Mouse (Mus musculus): ENCODE measurements around the gene Flrt3. TPM values are rescaled to one million over a fixed set of nuclear protein-coding genes. Genes with fewer than 3 reads are reported as not detected.

The Flrt3 gene
- 43.1 and 58.6 TPM in 2 replicates for polyA plus RNA-seq (2014; fragmentation: Nextera tagmentation; extraction: Ambion mirVana)

DNA sequence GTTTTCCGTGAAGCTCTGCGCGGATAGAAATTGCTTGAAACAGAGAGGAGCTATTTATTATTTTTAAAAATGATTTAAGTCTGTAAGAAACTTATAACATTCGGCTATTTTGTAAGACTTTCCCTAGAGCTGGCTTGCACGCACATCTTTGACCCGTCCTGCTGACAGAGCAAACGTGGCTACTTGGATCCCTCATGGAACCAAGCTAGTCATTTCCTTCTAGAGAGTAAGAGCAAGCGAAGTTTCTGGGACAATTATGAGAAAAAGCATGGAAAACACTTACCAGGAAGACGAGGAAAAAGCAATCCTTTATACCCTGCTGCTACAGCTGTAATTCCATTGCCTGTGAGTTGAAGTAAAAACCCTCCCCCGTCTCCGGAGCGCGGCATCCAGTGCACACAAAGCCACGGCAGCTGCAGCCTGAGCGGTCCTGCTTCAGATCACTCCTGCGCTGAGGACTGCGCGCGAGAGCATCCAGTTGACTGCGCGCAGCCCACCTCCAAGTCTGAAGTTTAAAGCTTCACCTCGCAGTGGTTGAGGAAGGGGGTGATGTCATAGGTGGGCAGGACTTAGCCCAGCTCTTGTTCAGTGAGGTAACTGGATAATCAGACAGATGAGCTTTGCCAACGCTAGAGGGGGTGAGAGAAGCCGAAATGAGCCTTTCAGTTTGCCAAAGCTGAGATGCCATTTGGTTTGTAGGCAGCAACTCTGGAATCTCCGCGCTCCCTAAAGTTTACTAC is at the start of gene Flrt3:
Gene Flrt3 (minus strand): TSS at position 507 of the 740 bp plus-strand sequence.
- peak within 1 kb of the TSS; percentile 81 for H3K9ac ChIP-seq (ENCODE audit: low read depth, low read length)
- H3K27ac ChIP-seq (replicated peaks; ENCODE audit: low read depth, low read length), result peak within 1 kb of the TSS; percentile 88
- peaks cover 13% of the 10 kb centered on the region; the same call in 1 of the 2 replicates for H3K4me1 ChIP-seq (ENCODE audit: control insufficient read depth, insufficient read depth, low read length)
- peak; percentile 99 for DNase-seq (ENCODE audit: low spot score)
- no peaks in the 10 kb centered on the region for H3K27me3 ChIP-seq (replicated peaks; ENCODE audit: control insufficient read depth, insufficient read depth, low read length)
- no peaks in the 10 kb centered on the region for H3K9me3 ChIP-seq (ENCODE audit: control insufficient read depth, low read length)
- peak; percentile 98 for ATAC-seq (ENCODE audit: low read depth)
- under 1% methylated on average over 24 of the region's 26 CpGs for WGBS
- H3K4me3 ChIP-seq (ENCODE audit: low read depth, low read length), result peak within 1 kb of the TSS; percentile 59
- peak within 1 kb of the TSS; percentile 71 for H3K4me2 ChIP-seq (ENCODE audit: low read depth, low read length)
- H3K36me3 ChIP-seq (ENCODE audit: control insufficient read depth, insufficient read depth, low read length), result no peaks in the 10 kb centered on the region

DNA sequence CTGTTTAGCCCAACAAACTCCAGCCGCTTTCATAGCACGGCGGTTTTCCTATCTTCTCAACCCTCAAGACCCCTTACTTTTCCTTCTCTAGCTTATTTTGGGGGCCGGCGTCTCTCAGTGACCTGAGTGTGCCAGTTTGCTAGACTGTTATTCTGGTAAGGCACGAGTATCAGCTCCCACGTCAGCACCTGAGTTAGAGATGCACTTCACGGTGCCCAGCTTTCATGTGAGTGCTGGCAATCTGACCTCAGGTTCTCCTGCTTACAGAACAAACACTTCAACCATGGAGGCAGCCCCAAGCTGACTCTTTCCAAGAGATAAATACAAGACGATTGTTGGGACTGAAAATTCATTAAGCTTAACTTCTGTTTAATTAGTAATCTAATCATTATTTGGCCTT is 46.1 kb upstream of the Flrt3 start:
- Histone ChIP-seq H3K27ac (replicated peaks; ENCODE audit: low read depth, low read length) (no peak overlapping the region), H3K36me3 (ENCODE audit: control insufficient read depth, insufficient read depth, low read length) (no peaks in the 10 kb centered on the region), H3K9ac (ENCODE audit: low read depth, low read length) (no peak overlapping the region), H3K4me2 (ENCODE audit: low read depth, low read length) (no peak overlapping the region), H3K4me1 (ENCODE audit: control insufficient read depth, insufficient read depth, low read length) (no peaks in the 10 kb centered on the region), H3K27me3 (replicated peaks; ENCODE audit: control insufficient read depth, insufficient read depth, low read length) (no peaks in the 10 kb centered on the region), H3K4me3 (ENCODE audit: low read depth, low read length) (no peak overlapping the region), H3K9me3 (ENCODE audit: control insufficient read depth, low read length) (no peaks in the 10 kb centered on the region)
- ATAC-seq (ENCODE audit: low read depth) (no peak), DNase-seq (ENCODE audit: low spot score) (no peak)
- WGBS, result 84% methylated on average over 9 of the region's 9 CpGs

DNA sequence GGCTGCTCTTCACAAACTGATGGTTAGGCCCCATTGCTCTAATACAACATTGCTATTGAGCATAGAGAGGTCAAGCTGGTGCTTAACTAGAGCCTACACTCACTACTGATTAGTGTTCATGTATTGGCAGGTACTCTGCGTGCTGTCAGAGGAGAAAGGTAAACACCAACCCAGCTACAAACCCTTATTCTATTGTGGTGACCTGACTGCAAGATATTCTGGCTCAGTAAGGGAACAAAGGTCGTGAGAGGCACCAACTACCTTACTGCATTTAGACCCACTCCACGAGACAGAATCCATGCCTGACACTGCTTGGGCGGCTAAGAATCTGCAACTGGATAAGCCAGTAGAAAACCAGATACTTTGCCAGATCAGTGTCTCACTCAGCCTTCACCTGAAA is 44.6 kb upstream of the Flrt3 start:
- no peak overlapping the region for H3K9ac ChIP-seq (ENCODE audit: low read depth, low read length)
- no peaks in the 10 kb centered on the region for H3K9me3 ChIP-seq (ENCODE audit: control insufficient read depth, low read length)
- 80% methylated on average over 4 of the region's 4 CpGs for WGBS
- H3K36me3 ChIP-seq (ENCODE audit: control insufficient read depth, insufficient read depth, low read length), result no peaks in the 10 kb centered on the region
- ATAC-seq (ENCODE audit: low read depth) (no peak), DNase-seq (ENCODE audit: low spot score) (no peak)
- no peak overlapping the region for H3K27ac ChIP-seq (replicated peaks; ENCODE audit: low read depth, low read length)
- no peak overlapping the region for H3K4me3 ChIP-seq (ENCODE audit: low read depth, low read length)
- H3K4me2 ChIP-seq (ENCODE audit: low read depth, low read length), result no peak overlapping the region
- no peaks in the 10 kb centered on the region for H3K27me3 ChIP-seq (replicated peaks; ENCODE audit: control insufficient read depth, insufficient read depth, low read length)
- H3K4me1 ChIP-seq (ENCODE audit: control insufficient read depth, insufficient read depth, low read length), result no peaks in the 10 kb centered on the region

DNA sequence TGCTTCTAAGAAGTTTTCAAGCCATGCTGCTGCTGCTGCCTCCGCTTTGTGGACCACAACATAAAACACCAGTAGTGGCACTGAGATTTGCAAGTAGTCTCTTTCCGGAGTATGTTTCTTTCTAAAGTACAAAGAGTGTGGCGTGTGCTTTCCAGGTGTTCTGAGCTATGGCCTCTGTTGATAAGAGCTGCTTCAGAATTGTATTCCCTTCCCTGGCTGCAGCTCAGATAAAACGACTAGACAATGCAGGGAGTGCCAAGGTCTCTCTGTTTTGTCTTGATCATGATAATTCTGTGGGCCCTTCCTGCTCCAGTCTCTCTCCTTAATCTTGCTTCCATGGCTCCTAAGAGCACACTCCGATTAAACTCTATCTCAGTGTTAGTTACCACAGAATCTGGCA is 36.3 kb upstream of the Flrt3 start:
- H3K4me2 ChIP-seq (ENCODE audit: low read depth, low read length), result no peak overlapping the region
- no peaks in the 10 kb centered on the region for H3K36me3 ChIP-seq (ENCODE audit: control insufficient read depth, insufficient read depth, low read length)
- H3K9me3 ChIP-seq (ENCODE audit: control insufficient read depth, low read length), result no peaks in the 10 kb centered on the region
- ATAC-seq (ENCODE audit: low read depth) (no peak), DNase-seq (ENCODE audit: low spot score) (no peak)
- H3K4me3 ChIP-seq (ENCODE audit: low read depth, low read length), result no peak overlapping the region
- H3K4me1 ChIP-seq (ENCODE audit: control insufficient read depth, insufficient read depth, low read length), result 0 out of 2 replicates have a peak, but pooled peaks cover 10% of the 10 kb centered on the region
- H3K9ac ChIP-seq (ENCODE audit: low read depth, low read length), result no peak overlapping the region
- H3K27me3 ChIP-seq (replicated peaks; ENCODE audit: control insufficient read depth, insufficient read depth, low read length), result no peaks in the 10 kb centered on the region
- no peak overlapping the region for H3K27ac ChIP-seq (replicated peaks; ENCODE audit: low read depth, low read length)
- WGBS, result 80% methylated on average over 5 of the region's 5 CpGs

DNA sequence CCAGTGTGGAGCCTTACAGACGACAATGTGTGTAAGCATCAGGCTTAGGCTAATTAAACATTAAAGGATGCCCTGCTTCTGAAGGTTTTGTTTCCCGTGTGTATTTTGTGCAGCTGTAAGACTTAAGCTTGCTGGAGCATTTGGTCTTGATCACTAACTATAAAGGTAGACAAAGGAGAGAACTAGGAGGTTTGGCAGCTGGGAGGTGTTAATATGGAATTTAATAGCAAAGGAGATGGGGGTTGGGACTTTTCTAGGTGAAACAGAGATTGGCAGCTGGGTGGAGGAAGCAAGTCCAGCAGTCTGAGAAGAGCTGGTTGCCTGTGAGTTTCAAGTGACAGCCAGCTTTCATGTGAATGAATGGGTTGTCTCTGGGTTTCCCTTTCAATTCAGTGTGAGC is 34.0 kb upstream of the Flrt3 start:
- H3K27ac ChIP-seq (replicated peaks; ENCODE audit: low read depth, low read length), result no peak overlapping the region
- H3K27me3 ChIP-seq (replicated peaks; ENCODE audit: control insufficient read depth, insufficient read depth, low read length), result no peaks in the 10 kb centered on the region
- DNase-seq (ENCODE audit: low spot score) (peak; percentile 60), ATAC-seq (ENCODE audit: low read depth) (peak; percentile 78)
- H3K9ac ChIP-seq (ENCODE audit: low read depth, low read length), result no peak overlapping the region
- no peak overlapping the region for H3K4me2 ChIP-seq (ENCODE audit: low read depth, low read length)
- H3K4me1 ChIP-seq (ENCODE audit: control insufficient read depth, insufficient read depth, low read length), result 0 out of 2 replicates have a peak, but pooled peaks cover 10% of the 10 kb centered on the region
- H3K36me3 ChIP-seq (ENCODE audit: control insufficient read depth, insufficient read depth, low read length), result no peaks in the 10 kb centered on the region
- no peak overlapping the region for H3K4me3 ChIP-seq (ENCODE audit: low read depth, low read length)
- no peaks in the 10 kb centered on the region for H3K9me3 ChIP-seq (ENCODE audit: control insufficient read depth, low read length)
- WGBS, result 23% methylated on average over 2 of the region's 2 CpGs

DNA sequence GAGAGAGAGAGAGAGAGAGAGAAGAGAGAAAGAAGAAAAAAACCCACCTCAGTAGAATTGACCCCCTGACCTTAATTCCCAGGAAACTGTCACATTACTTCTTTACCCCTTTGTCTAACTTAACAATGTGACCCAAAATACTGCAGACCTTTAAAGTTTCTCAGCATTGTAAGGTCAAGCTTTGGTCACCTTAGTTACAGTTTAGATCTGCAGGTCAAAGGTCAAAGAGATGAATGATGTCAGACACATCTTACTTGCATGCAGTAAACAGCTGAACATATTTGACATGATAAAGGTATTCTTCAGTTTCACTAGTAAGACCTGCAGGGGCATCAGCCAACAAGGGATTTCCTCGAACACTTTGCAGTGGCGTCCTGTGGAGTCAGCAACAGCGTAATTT is 32.9 kb upstream of the Flrt3 start:
- H3K9ac ChIP-seq (ENCODE audit: low read depth, low read length), result no peak overlapping the region
- H3K27ac ChIP-seq (replicated peaks; ENCODE audit: low read depth, low read length), result no peak overlapping the region
- H3K36me3 ChIP-seq (ENCODE audit: control insufficient read depth, insufficient read depth, low read length), result no peaks in the 10 kb centered on the region
- no peaks in the 10 kb centered on the region for H3K27me3 ChIP-seq (replicated peaks; ENCODE audit: control insufficient read depth, insufficient read depth, low read length)
- no peaks in the 10 kb centered on the region for H3K9me3 ChIP-seq (ENCODE audit: control insufficient read depth, low read length)
- no peak overlapping the region for H3K4me3 ChIP-seq (ENCODE audit: low read depth, low read length)
- peak; percentile 41 for DNase-seq (ENCODE audit: low spot score)
- 0 out of 2 replicates have a peak, but pooled peaks cover 10% of the 10 kb centered on the region for H3K4me1 ChIP-seq (ENCODE audit: control insufficient read depth, insufficient read depth, low read length)
- 9% methylated on average over 3 of the region's 3 CpGs for WGBS
- ATAC-seq (ENCODE audit: low read depth), result no peak
- no peak overlapping the region for H3K4me2 ChIP-seq (ENCODE audit: low read depth, low read length)

DNA sequence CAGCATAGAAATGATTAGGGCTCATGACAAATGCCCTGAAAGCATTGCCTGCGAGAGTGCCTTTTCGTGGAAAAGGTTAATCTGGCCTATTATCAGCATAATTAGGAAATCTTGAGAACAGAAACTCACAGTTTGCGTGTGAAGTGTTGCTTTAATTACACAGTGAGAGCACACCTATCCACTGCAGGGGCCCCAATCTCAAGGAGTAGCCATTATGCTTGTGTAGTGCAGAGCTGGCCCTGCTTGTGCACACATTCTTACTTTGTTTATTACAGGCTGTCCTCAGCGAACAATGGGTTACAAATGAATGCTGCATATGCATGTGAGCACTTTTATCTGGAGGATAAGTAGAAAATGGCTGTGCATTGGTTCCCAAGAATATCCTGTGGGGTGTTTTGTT is 32.1 kb upstream of the Flrt3 start:
- WGBS, result 62% methylated on average over 4 of the region's 4 CpGs
- no peaks in the 10 kb centered on the region for H3K27me3 ChIP-seq (replicated peaks; ENCODE audit: control insufficient read depth, insufficient read depth, low read length)
- H3K4me1 ChIP-seq (ENCODE audit: control insufficient read depth, insufficient read depth, low read length), result 0 out of 2 replicates have a peak, but pooled peaks cover 15% of the 10 kb centered on the region
- no peaks in the 10 kb centered on the region for H3K36me3 ChIP-seq (ENCODE audit: control insufficient read depth, insufficient read depth, low read length)
- DNase-seq (ENCODE audit: low spot score) (no peak), ATAC-seq (ENCODE audit: low read depth) (no peak)
- no peaks in the 10 kb centered on the region for H3K9me3 ChIP-seq (ENCODE audit: control insufficient read depth, low read length)
- H3K9ac ChIP-seq (ENCODE audit: low read depth, low read length), result no peak overlapping the region
- no peak overlapping the region for H3K4me2 ChIP-seq (ENCODE audit: low read depth, low read length)
- H3K4me3 ChIP-seq (ENCODE audit: low read depth, low read length), result no peak overlapping the region
- no peak overlapping the region for H3K27ac ChIP-seq (replicated peaks; ENCODE audit: low read depth, low read length)

DNA sequence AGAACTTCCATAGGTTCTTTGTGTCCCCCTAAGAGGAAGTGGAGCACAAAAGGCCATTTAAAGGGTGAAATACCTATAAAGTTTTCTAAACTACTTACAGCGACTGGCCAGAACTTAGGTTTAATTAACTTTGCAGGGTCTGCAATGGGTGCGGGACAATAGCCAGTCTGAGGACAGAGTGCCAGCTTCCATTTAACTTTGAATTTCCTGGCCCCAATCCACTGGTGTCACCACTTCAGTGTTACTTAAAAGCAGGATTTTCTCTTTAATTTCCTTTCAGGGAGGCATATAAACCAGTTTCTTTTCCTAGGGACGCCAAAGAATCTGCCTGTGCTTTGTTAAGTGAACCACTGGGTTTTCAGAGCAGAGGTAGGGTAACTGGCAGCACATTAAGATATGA is 27.3 kb upstream of the Flrt3 start:
- Histone ChIP-seq H3K9ac (ENCODE audit: low read depth, low read length) (no peak overlapping the region), H3K4me1 (ENCODE audit: control insufficient read depth, insufficient read depth, low read length) (0 out of 2 replicates have a peak, but pooled peaks cover 6% of the 10 kb centered on the region), H3K36me3 (ENCODE audit: control insufficient read depth, insufficient read depth, low read length) (no peaks in the 10 kb centered on the region), H3K4me3 (ENCODE audit: low read depth, low read length) (no peak overlapping the region), H3K9me3 (ENCODE audit: control insufficient read depth, low read length) (no peaks in the 10 kb centered on the region), H3K27me3 (replicated peaks; ENCODE audit: control insufficient read depth, insufficient read depth, low read length) (no peaks in the 10 kb centered on the region), H3K27ac (replicated peaks; ENCODE audit: low read depth, low read length) (no peak overlapping the region), H3K4me2 (ENCODE audit: low read depth, low read length) (no peak overlapping the region)
- no peak for ATAC-seq (ENCODE audit: low read depth)
- WGBS, result 26% methylated on average over 3 of the region's 3 CpGs
- DNase-seq (ENCODE audit: low spot score), result no peak

DNA sequence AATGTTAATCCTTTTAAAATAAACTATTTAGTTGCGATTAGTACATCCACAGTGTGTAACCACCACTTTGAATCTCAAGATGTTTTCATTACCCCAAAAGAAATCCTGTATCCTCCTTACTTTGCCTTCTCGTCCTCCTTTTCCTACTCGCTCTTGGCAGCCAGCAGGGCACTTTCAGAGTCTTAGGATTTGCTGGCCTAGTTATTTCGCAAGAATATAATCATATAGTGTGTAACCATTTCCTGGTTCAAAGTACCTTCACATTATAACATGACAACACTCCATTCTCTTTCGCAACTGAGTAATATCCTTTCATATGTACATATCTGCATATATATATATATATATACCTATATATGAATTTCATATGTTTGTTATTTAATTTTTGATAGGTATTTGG is 22.6 kb upstream of the Flrt3 start:
- H3K4me3 ChIP-seq (ENCODE audit: low read depth, low read length), result no peak overlapping the region
- no peak overlapping the region for H3K4me2 ChIP-seq (ENCODE audit: low read depth, low read length)
- H3K27ac ChIP-seq (replicated peaks; ENCODE audit: low read depth, low read length), result no peak overlapping the region
- H3K27me3 ChIP-seq (replicated peaks; ENCODE audit: control insufficient read depth, insufficient read depth, low read length), result no peaks in the 10 kb centered on the region
- 85% methylated on average over 5 of the region's 5 CpGs for WGBS
- H3K4me1 ChIP-seq (ENCODE audit: control insufficient read depth, insufficient read depth, low read length), result 0 out of 2 replicates have a peak, but pooled peaks cover 6% of the 10 kb centered on the region
- ATAC-seq (ENCODE audit: low read depth) (no peak), DNase-seq (ENCODE audit: low spot score) (no peak)
- H3K9ac ChIP-seq (ENCODE audit: low read depth, low read length), result no peak overlapping the region
- no peaks in the 10 kb centered on the region for H3K9me3 ChIP-seq (ENCODE audit: control insufficient read depth, low read length)
- H3K36me3 ChIP-seq (ENCODE audit: control insufficient read depth, insufficient read depth, low read length), result no peaks in the 10 kb centered on the region

Data from embryonic facial prominence, embryonic 14.5 days (tissue).